Mouse (Mus musculus) heart, postnatal 0 days (tissue): Measurements from ENCODE around the gene Znhit6. TPM values are rescaled to one million over a fixed set of nuclear protein-coding genes. Genes with fewer than 3 reads are reported as not detected.

Experiments
- ATAC-seq: fragments of 200-750 bp; cut with Nextera tagmentation; 2 replicates; pipeline ENCODE4 v1.8.0; 2017; ENCODE audit warnings: low read depth, moderate number of reproducible peaks, moderate library complexity; ENCODE audit not compliant: insufficient read depth
- DNase-seq: peaks from one replicate; pipeline ENCODE4 v3.0.0-alpha.2; 2016; ENCODE audit warnings: low spot score
- H3K27ac ChIP-seq: fragments of 300-500 bp; sonication (generic); 2 replicates; pipeline ENCODE4 v1.5.1; 2014; ENCODE audit warnings: low read depth, mild to moderate bottlenecking
- H3K27me3 ChIP-seq: fragments of 300-500 bp; sonication (generic); 2 replicates; pipeline ENCODE4 v1.6.1; 2014; ENCODE audit warnings: low read length, mixed read lengths; ENCODE audit not compliant: control insufficient read depth, insufficient read depth
- H3K36me3 ChIP-seq: fragments of 300-500 bp; sonication (generic); replicated peaks from 2 replicates; pipeline ENCODE4 v1.6.1; 2014; ENCODE audit warnings: low read length, mixed read lengths; ENCODE audit not compliant: control insufficient read depth, insufficient read depth
- H3K4me1 ChIP-seq: fragments of 300-500 bp; sonication (generic); 2 replicates; pipeline ENCODE4 v1.6.1; 2014; ENCODE audit warnings: antibody characterized with exemption; ENCODE audit not compliant: control insufficient read depth, insufficient read depth
- H3K4me2 ChIP-seq: fragments of 300-500 bp; sonication (generic); 2 replicates; pipeline ENCODE4 v1.6.1; 2014; ENCODE audit warnings: low read depth, mild to moderate bottlenecking, low read length, moderate library complexity
- H3K4me3 ChIP-seq: fragments of 300-500 bp; sonication (generic); 2 replicates; pipeline ENCODE4 v1.5.1; 2014; ENCODE audit warnings: low read depth, low read length
- H3K9ac ChIP-seq: fragments of 300-500 bp; sonication (generic); replicated peaks from 2 replicates; pipeline ENCODE4 v1.6.1; 2014; ENCODE audit warnings: low read depth, low read length, mixed read lengths
- H3K9me3 ChIP-seq: fragments of 300-500 bp; sonication (generic); replicated peaks from 2 replicates; pipeline ENCODE4 v1.6.1; 2016; ENCODE audit warnings: low read length; ENCODE audit not compliant: control insufficient read depth
- CTCF ChIP-seq: IDR thresholded peaks from 2 replicates; pipeline ENCODE4 v1.5.1; 2016; ENCODE audit warnings: antibody characterized with exemption, control low read depth, low read depth
- EP300 ChIP-seq: IDR thresholded peaks from 2 replicates; pipeline ENCODE4 v1.6.1; 2016; ENCODE audit warnings: antibody characterized with exemption, low read depth
- WGBS: fragments of 180-500 bp; shearing (Covaris S2); extraction: QIAGEN DNeasy Blood & Tissue Kit; methylation state at CpG from one replicate; pipeline ENCODE4 v1.1.7; 2014; 5-methylcytosine and 5-hydroxymethylcytosine counted together
- polyA plus RNA-seq: library from polyadenylated mRNA; unstranded; fragments of >200 nt; fragmentation: Nextera tagmentation; extraction: Ambion mirVana; gene quantifications from 2 replicates; pipeline ENCODE4 v1.2.1, GENCODE M21; 2015
- total RNA-seq: library from RNA; depleted of rRNA; stranded (reverse); fragments of >200 nt; gene quantifications from 2 replicates; pipeline ENCODE4 v1.2.3, GENCODE M21; 2014; ENCODE audit warnings: low replicate concordance

The Znhit6 gene
- total and polyA plus RNA-seq, 2 experiments from 2014 or later: 8.4 to 17.5 TPM

- TF ChIP-seq EP300: 0 out of 2 replicates have a peak, but pooled peaks have one; percentile 17
- no peak for TF ChIP-seq CTCF
- peak overlapping the region; percentile 84 for H3K4me2 ChIP-seq
- peaks cover 17% of the 10 kb centered on the region for H3K36me3 ChIP-seq
- DNase-seq: peak; percentile 74
- no peaks in the 10 kb centered on the region for H3K9me3 ChIP-seq
- WGBS: 1% methylated on average over 18 of the region's 18 CpGs
- H3K4me3 ChIP-seq: peak overlapping the region; percentile 70
- no peaks in the 10 kb centered on the region for H3K27me3 ChIP-seq
- 0 out of 2 replicates have a peak, but pooled peaks have one; percentile 8 for ATAC-seq
- peak overlapping the region; percentile 96 for H3K27ac ChIP-seq
- H3K4me1 ChIP-seq: peaks cover 24% of the 10 kb centered on the region
- H3K9ac ChIP-seq: peak overlapping the region; percentile 91
Observed at GRCm38 (mm10) chr3:145650298-145651011, 74.5 kb downstream of the Znhit6 start.

DNA sequence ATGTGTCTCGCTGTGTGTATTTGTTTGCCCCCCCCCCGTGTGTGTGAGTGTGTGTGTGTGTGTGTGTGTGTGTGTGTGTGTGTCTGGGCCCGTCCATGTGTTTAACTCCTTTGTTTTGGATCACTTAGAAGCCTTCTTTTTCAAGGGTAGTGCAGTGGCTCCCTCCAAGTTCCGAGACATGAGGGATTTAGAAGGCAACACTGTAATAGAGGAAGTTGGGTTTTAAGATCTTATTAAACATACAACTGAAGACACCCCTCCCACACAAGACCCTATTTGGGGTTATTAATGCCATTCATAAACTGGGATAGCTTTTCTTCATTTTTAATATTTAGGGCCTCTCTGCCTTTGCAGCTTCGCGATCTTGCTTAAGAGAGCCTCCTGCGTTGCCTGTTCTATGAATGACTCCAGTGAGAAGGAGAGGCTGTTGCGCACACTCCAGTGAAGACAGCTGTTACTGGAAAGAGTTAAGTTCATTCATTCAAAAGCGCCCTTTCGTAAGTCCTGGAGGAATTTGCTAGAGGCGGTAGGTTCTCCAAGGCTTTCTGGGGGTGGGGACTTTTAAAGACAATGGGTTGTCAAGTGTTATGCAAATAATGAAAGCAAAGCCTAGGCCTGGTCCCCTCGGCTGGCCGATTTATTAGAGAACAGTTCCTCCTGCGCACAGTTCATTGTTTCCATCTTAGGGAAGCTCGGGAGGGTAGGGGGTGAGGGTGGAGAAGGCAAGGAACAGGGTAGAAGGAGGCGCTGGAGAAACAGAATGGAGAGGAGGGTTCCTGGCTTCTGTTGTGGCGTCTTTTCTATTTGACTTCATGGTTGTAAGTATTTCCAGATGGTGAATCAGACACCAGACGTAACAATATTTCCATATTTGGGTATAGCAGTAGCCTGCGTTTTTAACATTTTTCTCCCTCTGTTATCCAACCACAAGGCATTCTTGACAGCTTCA, 75.3 kb downstream of the Znhit6 start:
- Histone ChIP-seq H3K27ac (peak overlapping the region; percentile 96), H3K36me3 (peaks cover 17% of the 10 kb centered on the region), H3K27me3 (no peaks in the 10 kb centered on the region), H3K4me2 (peak overlapping the region; percentile 84), H3K4me1 (peaks cover 24% of the 10 kb centered on the region), H3K9ac (peak overlapping the region; percentile 47), H3K4me3 (peak overlapping the region; percentile 70), H3K9me3 (no peaks in the 10 kb centered on the region)
- DNase-seq (peak; percentile 74), ATAC-seq (no peak)
- WGBS: 16% methylated on average over 19 of the region's 19 CpGs
- TF ChIP-seq EP300 (no peak; the same call in 1 of the 2 replicates), CTCF (no peak)

- H3K4me1 ChIP-seq: peaks cover 24% of the 10 kb centered on the region
- WGBS: 7% methylated on average over 10 of the region's 10 CpGs
- no peak for ATAC-seq
Observed at GRCm38 (mm10) chr3:145651978-145652321, 75.9 kb downstream of the Znhit6 start.

GRCm38 (mm10) chr3:145652322-145653131, 76.5 kb downstream of the Znhit6 start:
- WGBS: 9% methylated on average over 20 of the region's 20 CpGs
- DNase-seq (peak; percentile 58), ATAC-seq (no peak)
- H3K27ac ChIP-seq: peak overlapping the region; percentile 96
- H3K4me3 ChIP-seq: peak overlapping the region; percentile 70
- TF ChIP-seq EP300 (no peak), CTCF (no peak)
- H3K4me1 ChIP-seq: peaks cover 26% of the 10 kb centered on the region
- peak overlapping the region; percentile 84 for H3K4me2 ChIP-seq
- no peaks in the 10 kb centered on the region for H3K27me3 ChIP-seq
- H3K36me3 ChIP-seq: peaks cover 11% of the 10 kb centered on the region
- no peaks in the 10 kb centered on the region for H3K9me3 ChIP-seq
- H3K9ac ChIP-seq: peak overlapping the region; percentile 47

More at GRCm38 (mm10) chr3:145651978-145652321, 75.9 kb downstream of the Znhit6 start:
- Histone ChIP-seq H3K27ac (peak overlapping the region; percentile 96), H3K9ac (peak overlapping the region; percentile 47), H3K4me2 (peak overlapping the region; percentile 84), H3K36me3 (peaks cover 17% of the 10 kb centered on the region), H3K9me3 (no peaks in the 10 kb centered on the region), H3K27me3 (no peaks in the 10 kb centered on the region), H3K4me3 (peak overlapping the region; percentile 70)
- DNase-seq: no peak
- peak; percentile 58 for TF ChIP-seq EP300
- TF ChIP-seq CTCF: no peak
